Mouse (Mus musculus) spleen, postnatal 4 days (tissue): ENCODE measurements around the gene Ackr3.

Experiments used
- DNase-seq, 2 experiments: peaks; one replicate each; pipeline ENCODE4 v3.0.0; 2022; ENCODE audit warnings: low spot score in 2 of 2

Ackr3 gene

GRCm38 (mm10) chr1:90228323-90228697 is 24.5 kb downstream of the Ackr3 start:
- DNase-seq, result no peak

- no peak for DNase-seq
Measured at GRCm38 (mm10) chr1:90230611-90231010, 26.8 kb downstream of the Ackr3 start.

- DNase-seq, result no peak
Measured at GRCm38 (mm10) chr1:90231591-90232490, 28.1 kb downstream of the Ackr3 start.

GRCm38 (mm10) chr1:90232491-90232885 is 28.7 kb downstream of the Ackr3 start:
- DNase-seq, result no peak

- DNase-seq, result no peak
Measured at GRCm38 (mm10) chr1:90234620-90235054, 30.9 kb downstream of the Ackr3 start.

- DNase-seq, result no peak
Measured at GRCm38 (mm10) chr1:90236640-90237039, 32.9 kb downstream of the Ackr3 start.

- DNase-seq, result no peak
Measured at GRCm38 (mm10) chr1:90238095-90238888, 34.5 kb downstream of the Ackr3 start.

GRCm38 (mm10) chr1:90239336-90240225 is 35.8 kb downstream of the Ackr3 start:
- DNase-seq, result peak in 1 of 2 experiments; percentile 55

GRCm38 (mm10) chr1:90240287-90240686 is 36.5 kb downstream of the Ackr3 start:
- DNase-seq, result peak in 1 of 2 experiments; percentile 56

GRCm38 (mm10) chr1:90242444-90242989 is 38.7 kb downstream of the Ackr3 start:
- DNase-seq, result peak in 1 of 2 experiments; percentile 50

- peak in 1 of 2 experiments; percentile 52 for DNase-seq
Measured at GRCm38 (mm10) chr1:90244537-90244936, 40.8 kb downstream of the Ackr3 start.

GRCm38 (mm10) chr1:90245533-90245932 is 41.8 kb downstream of the Ackr3 start:
- peak in 1 of 2 experiments; percentile 60 for DNase-seq

GRCm38 (mm10) chr1:90246035-90246434 is 42.3 kb downstream of the Ackr3 start:
- peak in 1 of 2 experiments; percentile 57 for DNase-seq

- DNase-seq, result peak; percentile 44 to 61
Measured at GRCm38 (mm10) chr1:90246800-90247199, 43.0 kb downstream of the Ackr3 start.

- peak; percentile 30 to 66 for DNase-seq
Measured at GRCm38 (mm10) chr1:90247234-90247633, 43.5 kb downstream of the Ackr3 start.

GRCm38 (mm10) chr1:90247756-90248541 is 44.2 kb downstream of the Ackr3 start:
- peak in 1 of 2 experiments; percentile 61 for DNase-seq

GRCm38 (mm10) chr1:90248966-90249735 is 45.4 kb downstream of the Ackr3 start:
- DNase-seq, result peak in 1 of 2 experiments; percentile 60

GRCm38 (mm10) chr1:90250419-90250818 is 46.6 kb downstream of the Ackr3 start:
- DNase-seq, result no peak

GRCm38 (mm10) chr1:90251156-90251555 is 47.4 kb downstream of the Ackr3 start:
- no peak for DNase-seq
